In genomic region chr6:8831204-8831603, GRCm38 (mm10) we compare ENCODE assay signal across 9 mouse cellular contexts. TPM values are rescaled to one million over a fixed set of nuclear protein-coding genes. Genes with fewer than 3 reads are reported as not detected.
A peak's percentile ranks its signal among the peaks of the same experiment; 100 is the strongest.
DNase-seq lines count a peak whose midpoint lies in the region; ATAC-seq and TF ChIP-seq lines count a peak whose summit lies in the region.
"Had no signal": no experiment of that assay in that cellular context is flagged by ENCODE, and none has a peak within 500 bp of the region (broad histone marks: within the 10 kb centered on the region; RNA-seq: fewer than 3 reads in every experiment).

No protein-coding gene starts in this region.

- peak; percentile 64 for TF ChIP-seq CTCF in left cerebral cortex, adult 2 months (IDR thresholded peaks at IDR 0.05)
- TF ChIP-seq CTCF in hindbrain, postnatal 0 days (IDR thresholded peaks at IDR 0.05; ENCODE audit: low read depth), result peak; percentile 72
- peak; percentile 78 for TF ChIP-seq CTCF in stomach, postnatal 0 days (IDR thresholded peaks at IDR 0.05; ENCODE audit: low read depth)

- H3K4me3 ChIP-seq in left cerebral cortex, adult 2 months, result no peak overlapping the region
- no peak overlapping the region for H3K4me3 ChIP-seq in hindbrain, postnatal 0 days (ENCODE audit: low read length)
- H3K4me3 ChIP-seq in stomach, postnatal 0 days (ENCODE audit: low read depth, low read length), result no peak overlapping the region
- H3K4me3 ChIP-seq: myocyte had no signal

- no peak for ATAC-seq in hindbrain, postnatal 0 days
- ATAC-seq in stomach, postnatal 0 days (ENCODE audit: low FRiP score, low TSS enrichment), result no peak

- no peak overlapping the region for H3K9ac ChIP-seq in hindbrain, postnatal 0 days (replicated peaks; ENCODE audit: low read length)
- no peak overlapping the region for H3K9ac ChIP-seq in stomach, postnatal 0 days (ENCODE audit: low read length)

- peak; percentile 13 to 16 for DNase-seq in cerebellum, adult 18-20 months
- DNase-seq in cerebellum, adult 11 months, result no peak
- DNase-seq in left cerebral cortex, adult 2 months (ENCODE audit: extremely low spot score in 1 of 2, low spot score in 2 of 2), result no peak
- no peak for DNase-seq in left cerebral cortex, postnatal 36 days (ENCODE audit: low spot score in 2 of 2)
- DNase-seq in adipocyte (ENCODE audit: low spot score), result peak; percentile 81
- peak; percentile 87 for DNase-seq in hindbrain, postnatal 0 days (ENCODE audit: low spot score)
- no peak for DNase-seq in stomach, postnatal 0 days (ENCODE audit: low spot score)
- DNase-seq in frontal cortex, postnatal 25 days (ENCODE audit: low spot score in 2 of 2), result no peak

- no peak overlapping the region for H3K4me2 ChIP-seq in hindbrain, postnatal 0 days (ENCODE audit: low read depth, low read length)
- no peak overlapping the region for H3K4me2 ChIP-seq in stomach, postnatal 0 days (replicated peaks; ENCODE audit: low read depth)

- intact Hi-C loops in left cerebral cortex, adult 2 months (cut with DNase I), result loop anchor here (2.0 to 5.0 kb wide), 4 partner anchors 54 to 1099 kb away; partner anchors contain the start of gene Ica1
- intact Hi-C loops in left cerebral cortex, postnatal 36 days (cut with DNase I), result no loop called here

- H3K9me3 ChIP-seq in hindbrain, postnatal 0 days (ENCODE audit: low read length), result no peaks in the 10 kb centered on the region
- H3K9me3 ChIP-seq in stomach, postnatal 0 days (ENCODE audit: control insufficient read depth, low read length), result no peaks in the 10 kb centered on the region

- H3K27me3 ChIP-seq in hindbrain, postnatal 0 days (ENCODE audit: insufficient read depth, low read length), result no peaks in the 10 kb centered on the region
- H3K27me3 ChIP-seq in stomach, postnatal 0 days (ENCODE audit: control insufficient read depth, insufficient read depth, low read length), result no peaks in the 10 kb centered on the region

- H3K4me1 ChIP-seq in hindbrain, postnatal 0 days (ENCODE audit: insufficient read depth, low read length), result no peaks in the 10 kb centered on the region
- H3K4me1 ChIP-seq in stomach, postnatal 0 days (replicated peaks; ENCODE audit: control insufficient read depth, insufficient read depth), result no peaks in the 10 kb centered on the region

- TF ChIP-seq EP300 in stomach, postnatal 0 days (optimal IDR thresholded peaks at IDR 0.05), result no peak

- 41% methylated on average over 2 of the region's 2 CpGs for WGBS in hindbrain, postnatal 0 days
- 42% methylated on average over 2 of the region's 2 CpGs for WGBS in stomach, postnatal 0 days

- no peak overlapping the region for H3K27ac ChIP-seq in left cerebral cortex, adult 2 months
- H3K27ac ChIP-seq in hindbrain, postnatal 0 days, result no peak overlapping the region
- no peak overlapping the region for H3K27ac ChIP-seq in stomach, postnatal 0 days (replicated peaks)

- no peaks in the 10 kb centered on the region for H3K36me3 ChIP-seq in hindbrain, postnatal 0 days (ENCODE audit: insufficient read depth, low read length)
- H3K36me3 ChIP-seq in stomach, postnatal 0 days (ENCODE audit: control insufficient read depth, insufficient read depth, low read length), result no peaks in the 10 kb centered on the region

RNA-seq across cellular contexts. Expression of gene Ica1, which starts 52.9 kb away (rescaled TPM):
- total RNA-seq in left cerebral cortex, adult 2 months (2021), result 10 to 100 TPM; 65.4 to 72.6 TPM
- 10 to 100 TPM; 67.4 to 78.2 TPM for total RNA-seq in left cerebral cortex, postnatal 36 days (2021)
- total RNA-seq in hindbrain, postnatal 0 days (2014; rRNA removed), result 38.2 and 50.0 TPM in 2 replicates
- polyA plus RNA-seq in hindbrain, postnatal 0 days (2015; fragmentation: Nextera tagmentation; extraction: Ambion mirVana), result 78.9 and 83.8 TPM in 2 replicates
- 44.7 and 46.9 TPM in 2 replicates for polyA plus RNA-seq in stomach, postnatal 0 days (2015; fragmentation: Nextera tagmentation; extraction: Ambion mirVana)

Comparison
In these comparisons a context has a peak if more than half of its experiments do, and no peak if none do; other contexts are left out.
1. DNase-seq: peak in cerebellum, adult 18-20 months (2 of 2), adipocyte (single experiment) and hindbrain, postnatal 0 days (single experiment); none in cerebellum, adult 11 months (single experiment), left cerebral cortex, adult 2 months (0 of 2), left cerebral cortex, postnatal 36 days (0 of 2), stomach, postnatal 0 days (single experiment) and frontal cortex, postnatal 25 days (0 of 2).
2. Peak in every context shown above with its lines, with median percentiles within 50 percentile points of each other: CTCF ChIP-seq.